Mouse (Mus musculus) bone marrow macrophage, adult 2 months (primary cell): ENCODE measurements around the gene Trh.

Experiments used
- CTCF ChIP-seq: IDR thresholded peaks from 2 replicates; pipeline ENCODE4 v1.5.1; 2012; ENCODE audit warnings: low read depth, mild to moderate bottlenecking, low read length, moderate library complexity
- POLR2A ChIP-seq: IDR thresholded peaks from 2 replicates; pipeline ENCODE4 v1.6.1; 2012; ENCODE audit warnings: mild to moderate bottlenecking, low read depth, low read length, borderline replicate concordance

DNA sequence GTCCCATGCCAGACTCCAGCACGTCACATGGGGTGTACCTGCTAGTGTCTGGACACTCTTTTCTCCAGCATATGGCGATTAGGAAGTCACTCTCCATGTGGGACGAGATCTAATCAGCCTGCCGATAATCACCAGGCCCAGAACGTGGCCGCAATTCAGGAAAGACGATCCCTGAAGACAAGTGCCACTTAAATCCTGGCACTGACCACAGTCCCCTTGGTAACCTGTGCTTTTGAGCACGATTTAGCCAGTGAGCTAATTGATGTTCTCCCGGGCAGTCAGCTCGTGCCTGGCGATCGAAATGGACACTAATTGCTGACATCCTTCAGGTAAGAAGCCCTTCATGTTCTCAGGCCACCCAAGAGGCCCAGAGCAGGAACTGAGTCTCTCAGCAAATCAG, 9.4 kb downstream of the Trh start:
- TF ChIP-seq POLR2A: no peak
- no peak for TF ChIP-seq CTCF
